In genomic region chr7:44494681-44495080, GRCm38 (mm10) we compare ENCODE assay signal across 12 mouse cellular contexts. TPM values are rescaled to one million over a fixed set of nuclear protein-coding genes. Genes with fewer than 3 reads are reported as not detected.
A peak's percentile ranks its signal among the peaks of the same experiment; 100 is the strongest.
DNase-seq lines count a peak whose midpoint lies in the region; ATAC-seq and TF ChIP-seq lines count a peak whose summit lies in the region.
"Had no signal": no experiment of that assay in that cellular context is flagged by ENCODE, and none has a peak within 500 bp of the region (broad histone marks: within the 10 kb centered on the region; RNA-seq: fewer than 3 reads in every experiment).

No protein-coding gene starts in this region.

- peak; percentile 54 for DNase-seq in cerebellum, adult 9-11 months
- DNase-seq in cerebellum, postnatal 4 days (ENCODE audit: low spot score in 2 of 2), result no peak
- DNase-seq in lung, embryonic 14.5 days, result no peak
- no peak for DNase-seq in lung, postnatal 36 days
- DNase-seq in forebrain, postnatal 0 days, result no peak
- DNase-seq in left cerebral cortex, adult 8-10 months (ENCODE audit: low spot score in 2 of 2), result no peak
- no peak for DNase-seq in thymus, postnatal 10 days (ENCODE audit: low spot score in 2 of 2)
- DNase-seq: adrenal gland, postnatal 36 days; cerebellum, adult 8-10 months; lung, postnatal 4 days had no signal

- H3K27me3 ChIP-seq in lung, embryonic 14.5 days (ENCODE audit: insufficient read depth, low read length), result peaks cover 3% of the 10 kb centered on the region; the same call in 1 of the 2 replicates
- no peaks in the 10 kb centered on the region for H3K27me3 ChIP-seq in forebrain, postnatal 0 days (ENCODE audit: insufficient read depth, low read length)
- H3K27me3 ChIP-seq in midbrain, embryonic 13.5 days, result no peaks in the 10 kb centered on the region

- no peak overlapping the region for H3K9ac ChIP-seq in lung, embryonic 14.5 days
- 0 out of 2 replicates have a peak overlapping the region, but pooled peaks have one; percentile 98 for H3K9ac ChIP-seq in forebrain, postnatal 0 days
- H3K9ac ChIP-seq in midbrain, embryonic 13.5 days (replicated peaks), result peak overlapping the region; percentile 94

- H3K27ac ChIP-seq in lung, embryonic 14.5 days (ENCODE audit: low read depth), result no peak overlapping the region
- no peak overlapping the region for H3K27ac ChIP-seq in forebrain, postnatal 0 days (ENCODE audit: low read depth, low read length)
- H3K27ac ChIP-seq in midbrain, embryonic 13.5 days, result no peak overlapping the region

- H3K36me3 ChIP-seq in lung, embryonic 14.5 days (ENCODE audit: insufficient read depth), result peaks cover 37% of the 10 kb centered on the region
- H3K36me3 ChIP-seq in forebrain, postnatal 0 days (ENCODE audit: insufficient read depth), result peaks cover 36% of the 10 kb centered on the region
- H3K36me3 ChIP-seq in midbrain, embryonic 13.5 days, result peaks cover 49% of the 10 kb centered on the region

- peaks cover 7% of the 10 kb centered on the region for H3K4me1 ChIP-seq in lung, embryonic 14.5 days (ENCODE audit: insufficient read depth)
- H3K4me1 ChIP-seq in forebrain, postnatal 0 days (ENCODE audit: insufficient read depth), result peaks cover 17% of the 10 kb centered on the region
- peaks cover 36% of the 10 kb centered on the region for H3K4me1 ChIP-seq in midbrain, embryonic 13.5 days (replicated peaks)

- ATAC-seq in lung, embryonic 14.5 days (ENCODE audit: insufficient read depth), result no peak
- no peak for ATAC-seq in forebrain, postnatal 0 days
- no peak for ATAC-seq in midbrain, embryonic 13.5 days
- ATAC-seq: intestine, embryonic 16.5 days had no signal

- 90% methylated on average over 12 of the region's 12 CpGs for WGBS in lung, embryonic 14.5 days
- WGBS in forebrain, postnatal 0 days, result 93% methylated on average over 12 of the region's 12 CpGs
- 94% methylated on average over 12 of the region's 12 CpGs for WGBS in midbrain, embryonic 13.5 days

- TF ChIP-seq CTCF in lung, embryonic 14.5 days (IDR thresholded peaks at IDR 0.05; ENCODE audit: low read depth), result no peak
- no peak for TF ChIP-seq CTCF in forebrain, postnatal 0 days (IDR thresholded peaks at IDR 0.05; ENCODE audit: low read depth)

- no peak overlapping the region for H3K4me3 ChIP-seq in lung, embryonic 14.5 days (ENCODE audit: low read depth, low read length)
- no peak overlapping the region for H3K4me3 ChIP-seq in forebrain, postnatal 0 days (ENCODE audit: low read depth, low read length)
- peak overlapping the region; percentile 75 for H3K4me3 ChIP-seq in midbrain, embryonic 13.5 days (replicated peaks)

- H3K9me3 ChIP-seq in lung, embryonic 14.5 days (ENCODE audit: low read depth, low read length), result no peaks in the 10 kb centered on the region
- H3K9me3 ChIP-seq in forebrain, postnatal 0 days (ENCODE audit: low read length), result no peaks in the 10 kb centered on the region
- H3K9me3 ChIP-seq in midbrain, embryonic 13.5 days, result no peaks in the 10 kb centered on the region

- H3K4me2 ChIP-seq in lung, embryonic 14.5 days, result peak overlapping the region; percentile 94; the same call in 1 of the 2 replicates
- H3K4me2 ChIP-seq in forebrain, postnatal 0 days (ENCODE audit: low read depth), result no peak overlapping the region
- H3K4me2 ChIP-seq in midbrain, embryonic 13.5 days (replicated peaks), result peak overlapping the region; percentile 84

RNA-seq across cellular contexts. Expression of gene Emc10, which starts 1.6 kb away (rescaled TPM):
- 122 and 133 TPM in 2 replicates for polyA plus RNA-seq in lung, embryonic 14.5 days (2014; fragmentation: Nextera tagmentation; extraction: Ambion mirVana)
- 212 and 238 TPM in 2 replicates for total RNA-seq in forebrain, postnatal 0 days (2014; rRNA removed)
- 168 and 171 TPM in 2 replicates for polyA plus RNA-seq in forebrain, postnatal 0 days (2015; fragmentation: Nextera tagmentation; extraction: Ambion mirVana)
- 118 and 129 TPM in 2 replicates for polyA plus RNA-seq in midbrain, embryonic 13.5 days (2015; fragmentation: Nextera tagmentation; extraction: Ambion mirVana)
- total RNA-seq in left cerebral cortex, adult 8-10 months (2022), result 100 to 1,000 TPM; 186 to 208 (median 193) TPM

RNA-seq across cellular contexts. Expression of gene Fam71e1, which starts 1.7 kb away (rescaled TPM):
- 9.1 and 11.3 TPM in 2 replicates for polyA plus RNA-seq in lung, embryonic 14.5 days (2014; fragmentation: Nextera tagmentation; extraction: Ambion mirVana)
- 21.1 and 22.0 TPM in 2 replicates for total RNA-seq in forebrain, postnatal 0 days (2014; rRNA removed)
- polyA plus RNA-seq in forebrain, postnatal 0 days (2015; fragmentation: Nextera tagmentation; extraction: Ambion mirVana), result 23.1 and 27.2 TPM in 2 replicates
- 43.0 and 46.1 TPM in 2 replicates for polyA plus RNA-seq in midbrain, embryonic 13.5 days (2015; fragmentation: Nextera tagmentation; extraction: Ambion mirVana)
- total RNA-seq in left cerebral cortex, adult 8-10 months (2022), result 10 to 100 TPM; 19.7 to 22.5 (median 20.8) TPM

RNA-seq across cellular contexts. Expression of gene Josd2, which starts 26.9 kb away (rescaled TPM):
- polyA plus RNA-seq in lung, embryonic 14.5 days (2014; fragmentation: Nextera tagmentation; extraction: Ambion mirVana), result 82.7 and 87.6 TPM in 2 replicates
- total RNA-seq in forebrain, postnatal 0 days (2014; rRNA removed), result 27.6 and 39.3 TPM in 2 replicates
- 28.6 and 31.7 TPM in 2 replicates for polyA plus RNA-seq in forebrain, postnatal 0 days (2015; fragmentation: Nextera tagmentation; extraction: Ambion mirVana)
- 41.6 and 44.8 TPM in 2 replicates for polyA plus RNA-seq in midbrain, embryonic 13.5 days (2015; fragmentation: Nextera tagmentation; extraction: Ambion mirVana)
- 10 to 100 TPM; 84.0 to 90.6 (median 87.5) TPM for total RNA-seq in left cerebral cortex, adult 8-10 months (2022)

RNA-seq across cellular contexts. Expression of gene Aspdh, which starts 29.5 kb away (rescaled TPM):
- polyA plus RNA-seq in lung, embryonic 14.5 days (2014; fragmentation: Nextera tagmentation; extraction: Ambion mirVana), result 0.28 TPM in 1 of 2 replicates, not detected in the other
- 4.4 and 20.3 TPM in 2 replicates for total RNA-seq in forebrain, postnatal 0 days (2014; rRNA removed)
- polyA plus RNA-seq in forebrain, postnatal 0 days (2015; fragmentation: Nextera tagmentation; extraction: Ambion mirVana), result 1.6 and 2.2 TPM in 2 replicates
- polyA plus RNA-seq in midbrain, embryonic 13.5 days (2015; fragmentation: Nextera tagmentation; extraction: Ambion mirVana), result 8.6 and 10.8 TPM in 2 replicates
- total RNA-seq in left cerebral cortex, adult 8-10 months (2022), result 1 to 10 TPM; 5.2 to 9.7 (median 6.4) TPM

RNA-seq across cellular contexts. Expression of gene Mybpc2, which starts 29.8 kb away (rescaled TPM):
- polyA plus RNA-seq in lung, embryonic 14.5 days (2014; fragmentation: Nextera tagmentation; extraction: Ambion mirVana), result 0.14 and 0.26 TPM in 2 replicates
- total RNA-seq in forebrain, postnatal 0 days (2014; rRNA removed), result 0.15 and 0.33 TPM in 2 replicates
- polyA plus RNA-seq in forebrain, postnatal 0 days (2015; fragmentation: Nextera tagmentation; extraction: Ambion mirVana), result 0.15 and 0.29 TPM in 2 replicates
- 0.16 and 0.23 TPM in 2 replicates for polyA plus RNA-seq in midbrain, embryonic 13.5 days (2015; fragmentation: Nextera tagmentation; extraction: Ambion mirVana)
- total RNA-seq in left cerebral cortex, adult 8-10 months (2022), result 1 to 10 TPM in 2 of 4 experiments, under 1 TPM in 2; 0.63 to 2.2 (median 1.4) TPM
- total RNA-seq: adrenal gland, postnatal 36 days had no signal
